Mouse (Mus musculus): Measurements from ENCODE around the gene Bmi1.

The Bmi1 gene

DNA sequence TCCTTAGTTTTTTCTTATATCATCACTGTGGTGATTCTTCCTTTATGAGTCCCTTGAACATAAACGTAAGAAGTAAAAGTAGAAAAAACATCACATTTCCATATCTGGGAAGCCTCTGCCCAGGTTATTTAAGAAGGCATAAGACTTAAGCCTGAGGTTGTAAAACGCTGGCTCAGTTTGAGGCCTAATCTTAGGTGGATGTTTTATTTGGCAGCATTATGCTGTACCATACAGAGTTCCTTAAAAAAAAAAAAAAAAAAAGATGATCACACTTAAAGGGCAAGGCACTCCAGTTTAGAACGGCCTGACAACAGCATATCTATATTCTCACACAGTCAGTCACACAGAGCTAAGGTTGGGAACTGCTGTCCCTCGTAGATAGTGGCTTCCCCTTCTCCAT is 49.1 kb downstream of the Bmi1 start:
- no peak for DNase-seq

- no peak for DNase-seq
These were observed 54.9 kb downstream of the Bmi1 start for GRCm38 (mm10) chr2:18731718-18732117.

DNA sequence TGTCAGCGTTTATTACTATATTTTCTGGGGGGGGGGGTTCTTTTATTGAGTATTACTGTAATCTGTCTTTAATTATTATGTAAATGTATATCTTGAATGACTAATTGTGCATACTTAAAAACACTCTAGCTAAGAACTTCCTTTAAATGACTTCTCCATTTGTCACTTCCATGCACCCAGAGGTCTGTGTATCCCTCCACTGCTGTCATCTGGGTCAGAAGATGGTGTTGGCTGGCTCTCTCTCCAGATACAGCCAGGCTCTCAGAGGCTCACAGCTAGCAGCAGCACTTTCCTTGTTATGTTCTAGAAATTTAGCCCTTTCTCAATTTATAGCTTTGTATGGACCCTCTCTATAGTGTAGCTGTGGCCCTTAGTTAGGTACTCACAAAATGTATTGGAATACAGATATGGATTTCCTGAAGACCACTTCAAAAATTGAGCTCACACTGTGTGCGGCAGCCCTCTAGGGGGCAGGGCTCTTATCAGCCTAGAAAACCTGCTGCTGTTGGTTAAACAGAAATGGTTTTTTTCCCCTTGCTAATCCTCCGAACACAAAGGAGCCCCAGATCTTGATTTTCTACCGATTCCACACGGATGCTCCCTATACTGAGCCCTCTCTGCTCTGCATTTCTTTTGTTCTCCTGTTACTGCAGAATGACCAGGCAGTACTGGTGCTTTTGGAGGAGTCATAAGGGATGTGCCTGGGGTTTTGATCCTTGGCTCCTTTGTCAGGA is 57.7 kb downstream of the Bmi1 start:
- no peak for DNase-seq
